Mouse (Mus musculus) gastrocnemius, adult 2 months (tissue): Measurements from ENCODE around the gene 4930524J08Rik. TPM values are rescaled to one million over a fixed set of nuclear protein-coding genes. Genes with fewer than 3 reads are reported as not detected.
A peak's percentile ranks its signal among the peaks of the same experiment; 100 is the strongest.

ENCODE experiments used
- DNase-seq: peaks from one replicate; pipeline ENCODE4 v3.0.0; 2022
- H3K27ac ChIP-seq: fragments of 200-600 bp; 2 replicates; pipeline ENCODE4 v1.8.1; 2022; ENCODE audit warnings: mild to moderate bottlenecking
- H3K4me3 ChIP-seq: fragments of 200-600 bp; 2 replicates; pipeline ENCODE4 v1.8.1; 2022; ENCODE audit warnings: mild to moderate bottlenecking, moderate library complexity
- CTCF ChIP-seq: fragments of 200-600 bp; IDR thresholded peaks from 2 replicates; pipeline ENCODE4 v1.8.1; 2022; ENCODE audit warnings: antibody characterized with exemption, mild to moderate bottlenecking, moderate library complexity
- intact Hi-C: fragments of 180-260 bp; cut with DNase I; formaldehyde crosslinking; loops from one replicate; pipeline ENCODE4 v1.15.1; 2025
- long read RNA-seq, 2 experiments: library from polyadenylated mRNA; stranded (forward); transcript quantifications; one replicate each; pipeline ENCODE4 v2.0.0; 2021
- total RNA-seq, 2 experiments: library from RNA; stranded (reverse); gene quantifications; 2 replicates each; pipeline ENCODE4 v1.2.3; 2021

Gene 4930524J08Rik
- total RNA-seq, result under 1 TPM in 1 of 2 experiments, not detected in 1; 0.42 TPM
- long read RNA-seq, experiment 1, partial matches to known transcripts, result 0 of 1 reads
- long read RNA-seq, experiment 1, other reads (novel, unspliced or antisense), result 0 of 1 reads
- long read RNA-seq, experiment 2, result 0 reads

GRCm38 (mm10) chr5:99978699-99979442 is at the start of gene 4930524J08Rik, which contains the start of gene Hnrnpd:
TSS of gene 4930524J08Rik (plus strand) at chr5:99979061.
TSS of gene Hnrnpd (minus strand) at chr5:99978938.
- intact Hi-C loops, result loop anchor here (1.0 kb wide), 1 partner anchor 59 kb away; no protein-coding TSS in a partner anchor
- H3K27ac ChIP-seq, result peak within 1 kb of the TSS; percentile 97
- peak; percentile 97 for DNase-seq
- 0 out of 2 replicates have a peak, but pooled peaks have one; percentile 0 for TF ChIP-seq CTCF
- H3K4me3 ChIP-seq, result peak within 1 kb of the TSS; percentile 96

GRCm38 (mm10) chr5:99931910-99932309 is 47.0 kb upstream of the 4930524J08Rik start:
- no peak for DNase-seq
- no peak for TF ChIP-seq CTCF
- intact Hi-C loops, result no loop called here
- Histone ChIP-seq H3K27ac (no peak overlapping the region), H3K4me3 (no peak overlapping the region)

- no peak for DNase-seq
- H3K4me3 ChIP-seq, result no peak overlapping the region
- H3K27ac ChIP-seq, result no peak overlapping the region
- no peak for TF ChIP-seq CTCF
- intact Hi-C loops, result no loop called here
Measured at GRCm38 (mm10) chr5:99939440-99939839, 39.4 kb upstream of the 4930524J08Rik start.

- Histone ChIP-seq H3K27ac (no peak overlapping the region), H3K4me3 (no peak overlapping the region)
- DNase-seq, result no peak
- no peak for TF ChIP-seq CTCF
- intact Hi-C loops, result no loop called here
Measured at GRCm38 (mm10) chr5:99941273-99941672, 37.6 kb upstream of the 4930524J08Rik start.

GRCm38 (mm10) chr5:99941776-99942502 is 36.9 kb upstream of the 4930524J08Rik start:
- Histone ChIP-seq H3K4me3 (no peak overlapping the region), H3K27ac (no peak overlapping the region)
- intact Hi-C loops, result no loop called here
- no peak for TF ChIP-seq CTCF
- DNase-seq, result no peak

- no peak for DNase-seq
- no peak overlapping the region for H3K27ac ChIP-seq
- no peak for TF ChIP-seq CTCF
- intact Hi-C loops, result no loop called here
- no peak overlapping the region for H3K4me3 ChIP-seq
Measured at GRCm38 (mm10) chr5:99952513-99952912, 26.3 kb upstream of the 4930524J08Rik start.

GRCm38 (mm10) chr5:99953883-99954282 is 25.0 kb upstream of the 4930524J08Rik start:
- TF ChIP-seq CTCF, result no peak
- intact Hi-C loops, result no loop called here
- H3K27ac ChIP-seq, result no peak overlapping the region
- no peak overlapping the region for H3K4me3 ChIP-seq
- no peak for DNase-seq

GRCm38 (mm10) chr5:99958666-99959065 is 20.2 kb upstream of the 4930524J08Rik start:
- intact Hi-C loops, result no loop called here

GRCm38 (mm10) chr5:99959236-99959936 is 19.5 kb upstream of the 4930524J08Rik start:
- no peak for DNase-seq
- TF ChIP-seq CTCF, result no peak
- Histone ChIP-seq H3K4me3 (no peak overlapping the region), H3K27ac (no peak overlapping the region)
- intact Hi-C loops, result no loop called here

More at GRCm38 (mm10) chr5:99958666-99959065, 20.2 kb upstream of the 4930524J08Rik start:
- no peak for DNase-seq
- Histone ChIP-seq H3K4me3 (no peak overlapping the region), H3K27ac (no peak overlapping the region)
- no peak for TF ChIP-seq CTCF

- intact Hi-C loops, result no loop called here
- TF ChIP-seq CTCF, result no peak
- H3K4me3 ChIP-seq, result no peak overlapping the region
- no peak overlapping the region for H3K27ac ChIP-seq
- DNase-seq, result no peak
Measured at GRCm38 (mm10) chr5:99959960-99960359, 18.9 kb upstream of the 4930524J08Rik start.

GRCm38 (mm10) chr5:99973941-99974340 is 4.9 kb upstream of the 4930524J08Rik start:
- Histone ChIP-seq H3K4me3 (peak overlapping the region; percentile 0; the same call in 1 of the 2 replicates), H3K27ac (0 out of 2 replicates have a peak overlapping the region, but pooled peaks have one; percentile 31)
- TF ChIP-seq CTCF, result no peak
- intact Hi-C loops, result no loop called here
- no peak for DNase-seq

- Histone ChIP-seq H3K4me3 (peak overlapping the region; percentile 23; the same call in 1 of the 2 replicates), H3K27ac (no peak overlapping the region)
- no peak for DNase-seq
- intact Hi-C loops, result no loop called here
- no peak for TF ChIP-seq CTCF
Measured at GRCm38 (mm10) chr5:99975061-99975460, 3.8 kb upstream of the 4930524J08Rik start.
